Mouse (Mus musculus): ENCODE data around the gene Olfr102. TPM values are rescaled to one million over a fixed set of nuclear protein-coding genes. Genes with fewer than 3 reads are reported as not detected.

Olfr102 gene
- total and polyA plus RNA-seq, 3 experiments, result not detected

DNA sequence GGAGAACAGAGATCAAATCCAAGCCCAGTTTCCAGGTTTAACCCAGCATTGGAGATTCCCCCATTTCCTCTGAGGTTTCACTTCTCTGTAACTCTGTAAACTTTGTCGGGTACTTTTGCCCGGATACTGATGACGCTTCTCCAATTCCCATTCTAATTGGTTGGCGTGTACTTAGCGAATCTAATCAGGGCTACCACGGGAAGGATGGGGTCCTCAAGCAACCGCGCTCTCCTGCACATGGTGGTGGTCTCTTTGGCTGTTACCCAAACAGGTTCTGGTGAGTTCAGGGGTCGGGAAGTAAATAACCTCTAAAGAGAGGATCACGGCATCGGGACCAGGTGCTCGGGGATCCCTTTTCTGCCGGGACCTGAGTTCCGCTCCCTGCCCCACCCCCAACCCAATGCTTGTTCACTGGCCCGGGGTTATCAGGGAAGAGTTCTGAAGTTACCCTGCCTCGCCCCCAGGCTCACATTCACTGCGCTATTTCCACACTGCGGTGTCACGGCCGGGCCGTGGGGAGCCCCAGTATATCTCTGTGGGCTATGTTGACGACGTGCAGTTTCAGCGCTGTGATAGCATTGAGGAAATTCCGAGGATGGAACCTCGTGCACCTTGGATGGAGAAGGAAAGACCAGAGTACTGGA, 46.7 kb downstream of the Olfr102 start, which contains the start of gene H2-M3 (continued):
- no peak for TF ChIP-seq UBTF (IDR thresholded peaks at IDR 0.05; ENCODE audit: borderline replicate concordance, insufficient read depth, low read depth, low read length)

DNA sequence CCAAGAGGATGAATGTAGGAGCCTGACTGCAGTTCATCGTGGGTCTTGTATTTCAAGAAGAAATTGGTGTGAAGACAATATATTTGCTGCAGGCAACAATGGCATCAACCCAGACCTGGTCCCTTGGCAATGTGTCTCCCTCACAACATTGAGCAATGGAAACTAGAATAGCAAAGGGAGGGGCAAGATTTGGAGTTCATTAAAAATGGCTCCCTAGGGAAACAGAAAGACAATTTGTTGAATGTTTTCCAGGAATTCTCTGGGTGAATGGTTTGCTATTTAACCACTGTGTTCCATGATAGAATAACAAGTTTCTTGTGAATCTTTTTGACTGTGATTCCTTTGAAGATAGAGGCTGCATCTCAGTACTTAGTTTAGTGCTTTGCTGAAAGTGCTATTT, 53.2 kb downstream of the Olfr102 start, which contains the start of gene Olfr98:
Gene Olfr98 (minus strand): TSS at position 124 of the 400 bp plus-strand sequence.
- TF ChIP-seq POLR2AphosphoS2 (IDR thresholded peaks at IDR 0.05; ENCODE audit: low read length) (no peak), CTCF (IDR thresholded peaks at IDR 0.05 in 2 of 3, conservative IDR thresholded peaks at IDR 0.05 in 1 of 3; ENCODE audit: control insufficient read depth in 1 of 3, insufficient read depth in 1 of 3, low read depth in 2 of 3, low read length in 3 of 3, poor library complexity in 1 of 3, severe bottlenecking in 1 of 3) (no peak), MAZ (IDR thresholded peaks at IDR 0.05; ENCODE audit: low read depth, low read length) (no peak), ELF1 (IDR thresholded peaks at IDR 0.05; ENCODE audit: low read depth, low read length) (no peak), RCOR1 (IDR thresholded peaks at IDR 0.05; ENCODE audit: low read depth, low read length) (no peak), KAT2A (conservative IDR thresholded peaks at IDR 0.05; ENCODE audit: low read depth, low read length) (no peak), MAFK (IDR thresholded peaks at IDR 0.05; ENCODE audit: borderline replicate concordance, low read depth, low read length) (no peak), MYB (IDR thresholded peaks at IDR 0.05; ENCODE audit: low read depth, low read length) (no peak), ZMIZ1 (IDR thresholded peaks at IDR 0.05; ENCODE audit: low read depth, low read length) (no peak), NRF1 (IDR thresholded peaks at IDR 0.05; ENCODE audit: insufficient read depth, low read depth, low read length, poor library complexity, severe bottlenecking) (no peak)
- no peak for DNase-seq (ENCODE audit: low read depth, low spot score)
- Histone ChIP-seq H3K4me1 (ENCODE audit: control insufficient read depth in 1 of 2, insufficient read depth in 2 of 2, low read length in 2 of 2) (no peaks in the 10 kb centered on the region; a peak in 1 of 4 replicates), H3K36me3 (ENCODE audit: control insufficient read depth in 1 of 2, insufficient read depth in 2 of 2, low read length in 2 of 2) (no peaks in the 10 kb centered on the region), H3K27me3 (ENCODE audit: control insufficient read depth in 1 of 2, insufficient read depth in 2 of 2, low read length in 2 of 2) (no peaks in the 10 kb centered on the region), H3K4me3 (ENCODE audit: control insufficient read depth in 1 of 2, insufficient read depth in 1 of 2, low read depth in 2 of 2, low read length in 2 of 2) (no peak within 1 kb of the TSS), H3K9me3 (replicated peaks; ENCODE audit: insufficient read depth, low read length) (no peaks in the 10 kb centered on the region), H3K9ac (ENCODE audit: control insufficient read depth, low read depth, low read length, poor library complexity, severe bottlenecking) (no peak within 1 kb of the TSS), H3K27ac (ENCODE audit: control insufficient read depth, low read depth, low read length) (no peak within 1 kb of the TSS), H3K79me2 (ENCODE audit: control insufficient read depth, insufficient read depth, low read length, poor library complexity) (no peaks in the 10 kb centered on the region)

Other genes starting within 250 kb of the Olfr102 start
- 0.08 TPM in 1 of 2 replicates, not detected in the other for gene Olfr90, start 228.6 kb downstream of the Olfr102 start, total RNA-seq (2012; rRNA removed)
- under 1 TPM in 1 of 2 experiments, not detected in 1; 0.08 TPM for gene Olfr90, start 228.6 kb downstream of the Olfr102 start, polyA plus RNA-seq (2012; ENCODE audit: insufficient read depth in 1 of 2, insufficient read length in 2 of 2, low read depth in 1 of 2, low replicate concordance in 2 of 2, missing spikeins in 1 of 2)
- gene Olfr91, start 218.8 kb downstream of the Olfr102 start, total RNA-seq (2012; rRNA removed), result not detected in 2 replicates
- not detected for gene Olfr91, start 218.8 kb downstream of the Olfr102 start, polyA plus RNA-seq (2012; ENCODE audit: insufficient read depth in 1 of 2, insufficient read length in 2 of 2, low read depth in 1 of 2, low replicate concordance in 2 of 2, missing spikeins in 1 of 2)
- not detected in 2 replicates for gene Olfr92, start 197.0 kb downstream of the Olfr102 start, total RNA-seq (2012; rRNA removed)
- not detected for gene Olfr92, start 197.0 kb downstream of the Olfr102 start, polyA plus RNA-seq (2012; ENCODE audit: insufficient read depth in 1 of 2, insufficient read length in 2 of 2, low read depth in 1 of 2, low replicate concordance in 2 of 2, missing spikeins in 1 of 2)
- gene Olfr93, start 155.6 kb downstream of the Olfr102 start, total RNA-seq (2012; rRNA removed), result not detected in 2 replicates
- gene Olfr93, start 155.6 kb downstream of the Olfr102 start, polyA plus RNA-seq (2012; ENCODE audit: insufficient read depth in 1 of 2, insufficient read length in 2 of 2, low read depth in 1 of 2, low replicate concordance in 2 of 2, missing spikeins in 1 of 2), result not detected
- not detected in 2 replicates for gene Ubd, start 123.2 kb downstream of the Olfr102 start, total RNA-seq (2012; rRNA removed)
- not detected for gene Ubd, start 123.2 kb downstream of the Olfr102 start, polyA plus RNA-seq (2012; ENCODE audit: insufficient read depth in 1 of 2, insufficient read length in 2 of 2, low read depth in 1 of 2, low replicate concordance in 2 of 2, missing spikeins in 1 of 2)
- gene Olfr94, start 116.1 kb downstream of the Olfr102 start, total RNA-seq (2012; rRNA removed), result not detected in 2 replicates
- gene Olfr94, start 116.1 kb downstream of the Olfr102 start, polyA plus RNA-seq (2012; ENCODE audit: insufficient read depth in 1 of 2, insufficient read length in 2 of 2, low read depth in 1 of 2, low replicate concordance in 2 of 2, missing spikeins in 1 of 2), result not detected
- not detected in 2 replicates for gene Olfr95, start 103.9 kb downstream of the Olfr102 start, total RNA-seq (2012; rRNA removed)
- gene Olfr95, start 103.9 kb downstream of the Olfr102 start, polyA plus RNA-seq (2012; ENCODE audit: insufficient read depth in 1 of 2, insufficient read length in 2 of 2, low read depth in 1 of 2, low replicate concordance in 2 of 2, missing spikeins in 1 of 2), result not detected
- not detected in 2 replicates for gene Olfr96, start 96.9 kb downstream of the Olfr102 start, total RNA-seq (2012; rRNA removed)
- not detected for gene Olfr96, start 96.9 kb downstream of the Olfr102 start, polyA plus RNA-seq (2012; ENCODE audit: insufficient read depth in 1 of 2, insufficient read length in 2 of 2, low read depth in 1 of 2, low replicate concordance in 2 of 2, missing spikeins in 1 of 2)
- not detected in 2 replicates for gene Olfr97, start 79.7 kb downstream of the Olfr102 start, total RNA-seq (2012; rRNA removed)
- not detected for gene Olfr97, start 79.7 kb downstream of the Olfr102 start, polyA plus RNA-seq (2012; ENCODE audit: insufficient read depth in 1 of 2, insufficient read length in 2 of 2, low read depth in 1 of 2, low replicate concordance in 2 of 2, missing spikeins in 1 of 2)
- gene Olfr98, start 53.3 kb downstream of the Olfr102 start, total RNA-seq (2012; rRNA removed), result not detected in 2 replicates
- gene Olfr98, start 53.3 kb downstream of the Olfr102 start, polyA plus RNA-seq (2012; ENCODE audit: insufficient read depth in 1 of 2, insufficient read length in 2 of 2, low read depth in 1 of 2, low replicate concordance in 2 of 2, missing spikeins in 1 of 2), result not detected
- gene H2-M3, start 46.8 kb downstream of the Olfr102 start, total RNA-seq (2012; rRNA removed), result 4.6 and 4.7 TPM in 2 replicates
- gene H2-M3, start 46.8 kb downstream of the Olfr102 start, polyA plus RNA-seq (2012; ENCODE audit: insufficient read depth in 1 of 2, insufficient read length in 2 of 2, low read depth in 1 of 2, low replicate concordance in 2 of 2, missing spikeins in 1 of 2), result 1 to 10 TPM in 1 of 2 experiments, not detected in 1; 1.1 TPM
- gene Olfr99, start 33.6 kb downstream of the Olfr102 start, total RNA-seq (2012; rRNA removed), result not detected in 2 replicates
- gene Olfr99, start 33.6 kb downstream of the Olfr102 start, polyA plus RNA-seq (2012; ENCODE audit: insufficient read depth in 1 of 2, insufficient read length in 2 of 2, low read depth in 1 of 2, low replicate concordance in 2 of 2, missing spikeins in 1 of 2), result not detected
- gene Olfr101, start 12.7 kb downstream of the Olfr102 start, total RNA-seq (2012; rRNA removed), result not detected in 2 replicates
- gene Olfr101, start 12.7 kb downstream of the Olfr102 start, polyA plus RNA-seq (2012; ENCODE audit: insufficient read depth in 1 of 2, insufficient read length in 2 of 2, low read depth in 1 of 2, low replicate concordance in 2 of 2, missing spikeins in 1 of 2), result not detected
- gene Olfr103, start 22.6 kb upstream of the Olfr102 start, total RNA-seq (2012; rRNA removed), result not detected in 2 replicates
- not detected for gene Olfr103, start 22.6 kb upstream of the Olfr102 start, polyA plus RNA-seq (2012; ENCODE audit: insufficient read depth in 1 of 2, insufficient read length in 2 of 2, low read depth in 1 of 2, low replicate concordance in 2 of 2, missing spikeins in 1 of 2)
- gene Olfr104-ps, start 42.5 kb upstream of the Olfr102 start, total RNA-seq (2012; rRNA removed), result not detected in 2 replicates
- not detected for gene Olfr104-ps, start 42.5 kb upstream of the Olfr102 start, polyA plus RNA-seq (2012; ENCODE audit: insufficient read depth in 1 of 2, insufficient read length in 2 of 2, low read depth in 1 of 2, low replicate concordance in 2 of 2, missing spikeins in 1 of 2)
- not detected in 2 replicates for gene Olfr105-ps, start 62.0 kb upstream of the Olfr102 start, total RNA-seq (2012; rRNA removed)
- gene Olfr105-ps, start 62.0 kb upstream of the Olfr102 start, polyA plus RNA-seq (2012; ENCODE audit: insufficient read depth in 1 of 2, insufficient read length in 2 of 2, low read depth in 1 of 2, low replicate concordance in 2 of 2, missing spikeins in 1 of 2), result not detected
- gene Olfr106-ps, start 73.3 kb upstream of the Olfr102 start, total RNA-seq (2012; rRNA removed), result not detected in 2 replicates
- gene Olfr106-ps, start 73.3 kb upstream of the Olfr102 start, polyA plus RNA-seq (2012; ENCODE audit: insufficient read depth in 1 of 2, insufficient read length in 2 of 2, low read depth in 1 of 2, low replicate concordance in 2 of 2, missing spikeins in 1 of 2), result not detected
- gene Olfr107, start 82.2 kb upstream of the Olfr102 start, total RNA-seq (2012; rRNA removed), result not detected in 2 replicates
- gene Olfr107, start 82.2 kb upstream of the Olfr102 start, polyA plus RNA-seq (2012; ENCODE audit: insufficient read depth in 1 of 2, insufficient read length in 2 of 2, low read depth in 1 of 2, low replicate concordance in 2 of 2, missing spikeins in 1 of 2), result not detected
- gene Olfr108, start 128.4 kb upstream of the Olfr102 start, total RNA-seq (2012; rRNA removed), result not detected in 2 replicates
- not detected for gene Olfr108, start 128.4 kb upstream of the Olfr102 start, polyA plus RNA-seq (2012; ENCODE audit: insufficient read depth in 1 of 2, insufficient read length in 2 of 2, low read depth in 1 of 2, low replicate concordance in 2 of 2, missing spikeins in 1 of 2)
- gene Olfr109, start 141.9 kb upstream of the Olfr102 start, total RNA-seq (2012; rRNA removed), result not detected in 2 replicates
- gene Olfr109, start 141.9 kb upstream of the Olfr102 start, polyA plus RNA-seq (2012; ENCODE audit: insufficient read depth in 1 of 2, insufficient read length in 2 of 2, low read depth in 1 of 2, low replicate concordance in 2 of 2, missing spikeins in 1 of 2), result not detected
- gene H2-M2, start 166.5 kb upstream of the Olfr102 start, total RNA-seq (2012; rRNA removed), result not detected in 2 replicates
- gene H2-M2, start 166.5 kb upstream of the Olfr102 start, polyA plus RNA-seq (2012; ENCODE audit: insufficient read depth in 1 of 2, insufficient read length in 2 of 2, low read depth in 1 of 2, low replicate concordance in 2 of 2, missing spikeins in 1 of 2), result under 1 TPM in 1 of 2 experiments, not detected in 1; 0.88 TPM
- not detected in 2 replicates for gene Olfr110, start 175.4 kb upstream of the Olfr102 start, total RNA-seq (2012; rRNA removed)
- not detected for gene Olfr110, start 175.4 kb upstream of the Olfr102 start, polyA plus RNA-seq (2012; ENCODE audit: insufficient read depth in 1 of 2, insufficient read length in 2 of 2, low read depth in 1 of 2, low replicate concordance in 2 of 2, missing spikeins in 1 of 2)
- not detected in 2 replicates for gene Olfr111, start 191.0 kb upstream of the Olfr102 start, total RNA-seq (2012; rRNA removed)
- gene Olfr111, start 191.0 kb upstream of the Olfr102 start, polyA plus RNA-seq (2012; ENCODE audit: insufficient read depth in 1 of 2, insufficient read length in 2 of 2, low read depth in 1 of 2, low replicate concordance in 2 of 2, missing spikeins in 1 of 2), result not detected

Data from MEL (cell line).